Mouse (Mus musculus) liver, embryonic 14.5 days (tissue): ENCODE measurements around the gene Tacc2. TPM values are rescaled to one million over a fixed set of nuclear protein-coding genes. Genes with fewer than 3 reads are reported as not detected.

Experiments used
- ATAC-seq: fragments of 200-750 bp; cut with Nextera tagmentation; 2 replicates; pipeline ENCODE4 v1.8.0; 2017; ENCODE audit warnings: moderate number of reproducible peaks, mild to moderate bottlenecking, moderate library complexity; ENCODE audit not compliant: insufficient read depth
- DNase-seq, 3 experiments: peaks; one replicate each; pipeline ENCODE4 v3.0.0-alpha.2; 2012 to 2013; ENCODE audit warnings: low read depth in 3 of 3, low spot score in 3 of 3
- H3K27ac ChIP-seq: fragments of 300-500 bp; sonication (generic); 2 replicates; pipeline ENCODE4 v1.5.1; 2014; ENCODE audit warnings: moderate library complexity, mild to moderate bottlenecking, control low read depth, inconsistent platforms
- H3K27me3 ChIP-seq: fragments of 300-500 bp; sonication (generic); 2 replicates; pipeline ENCODE4 v1.6.1; 2014; ENCODE audit warnings: mild to moderate bottlenecking, low read length, moderate library complexity; ENCODE audit not compliant: control insufficient read depth, insufficient read depth
- H3K36me3 ChIP-seq: fragments of 300-500 bp; sonication (generic); replicated peaks from 2 replicates; pipeline ENCODE4 v1.6.1; 2014; ENCODE audit warnings: low read depth; ENCODE audit not compliant: control insufficient read depth, insufficient read depth
- H3K4me1 ChIP-seq, 2 experiments: fragments of 200-500 bp in 1 of 2; fragments of 300-500 bp in 1 of 2; sonication (generic) in 1 of 2; replicated peaks; 2 replicates each; pipeline ENCODE4 v1.6.1; 2012 to 2014; ENCODE audit warnings: antibody characterized with exemption in 1 of 2, inconsistent platforms in 1 of 2, low read length in 1 of 2; ENCODE audit not compliant: control insufficient read depth in 2 of 2, insufficient read depth in 2 of 2
- H3K4me2 ChIP-seq: fragments of 300-500 bp; sonication (generic); 2 replicates; pipeline ENCODE4 v1.6.1; 2014; ENCODE audit warnings: low read depth, mild to moderate bottlenecking, control low read depth, moderate library complexity
- H3K4me3 ChIP-seq, 2 experiments: fragments of 200-500 bp in 1 of 2; fragments of 300-500 bp in 1 of 2; sonication (generic) in 1 of 2; 2 replicates each; pipeline ENCODE4 v1.5.1; 2012 to 2014; ENCODE audit warnings: low read depth in 2 of 2, low read length in 2 of 2, mild to moderate bottlenecking in 2 of 2, control low read depth in 1 of 2, inconsistent platforms in 1 of 2, moderate library complexity in 1 of 2; ENCODE audit not compliant: insufficient read depth in 1 of 2
- H3K9ac ChIP-seq: fragments of 300-500 bp; sonication (generic); replicated peaks from 2 replicates; pipeline ENCODE4 v1.6.1; 2014; ENCODE audit warnings: mild to moderate bottlenecking, control low read depth, moderate library complexity
- H3K9me3 ChIP-seq: fragments of 300-500 bp; sonication (generic); 2 replicates; pipeline ENCODE4 v1.6.1; 2016; ENCODE audit warnings: low read length, mixed read lengths; ENCODE audit not compliant: control insufficient read depth
- CTCF ChIP-seq: IDR thresholded peaks from 2 replicates; pipeline ENCODE4 v1.5.1; 2016; ENCODE audit warnings: antibody characterized with exemption, low read depth, control low read depth
- EP300 ChIP-seq: IDR thresholded peaks from 2 replicates; pipeline ENCODE4 v1.6.1; 2016; ENCODE audit warnings: antibody characterized with exemption, low read depth
- WGBS: fragments of 180-500 bp; shearing (Covaris S2); extraction: QIAGEN DNeasy Blood & Tissue Kit; methylation state at CpG from one replicate; pipeline ENCODE4 v1.1.7; 2014; ENCODE audit not compliant: insufficient replicate concordance; 5-methylcytosine and 5-hydroxymethylcytosine counted together
- polyA plus RNA-seq, 2 experiments: library from polyadenylated mRNA; depleted of rRNA in 1 of 2; stranded (reverse) in 1 of 2; unstranded in 1 of 2; fragments of >200 nt; fragmentation: Nextera tagmentation in 1 of 2; extraction: Ambion mirVana in 1 of 2; gene quantifications; 2 replicates each; pipeline versions ENCODE4 v1.2.1 to v1.2.3; 2012 to 2014

Gene Tacc2
- polyA plus RNA-seq, 2 experiments = 2.0 to 2.4 TPM

- no peak for TF ChIP-seq CTCF
- TF ChIP-seq EP300 = no peak
- Histone ChIP-seq H3K4me2 (no peak overlapping the region), H3K27me3 (no peaks in the 10 kb centered on the region), H3K36me3 (no peaks in the 10 kb centered on the region), H3K9me3 (no peaks in the 10 kb centered on the region), H3K4me1 (peaks cover 0 to 8% of the 10 kb centered on the region in 2 experiments; a peak in 2 of 4 replicates), H3K27ac (no peak overlapping the region), H3K9ac (no peak overlapping the region), H3K4me3 (no peak overlapping the region)
- DNase-seq (no peak), ATAC-seq (no peak)
- WGBS = 54% methylated on average over 4 of the region's 4 CpGs
Measured at GRCm38 (mm10) chr7:130801811-130802210, 224.6 kb downstream of the Tacc2 start.

GRCm38 (mm10) chr7:130803251-130803825, 226.1 kb downstream of the Tacc2 start:
- ATAC-seq = no peak
- Histone ChIP-seq H3K27me3 (no peaks in the 10 kb centered on the region), H3K9me3 (no peaks in the 10 kb centered on the region), H3K36me3 (no peaks in the 10 kb centered on the region), H3K9ac (no peak overlapping the region), H3K4me3 (no peak overlapping the region), H3K27ac (no peak overlapping the region), H3K4me2 (no peak overlapping the region), H3K4me1 (peaks cover 0 to 8% of the 10 kb centered on the region in 2 experiments; a peak in 2 of 4 replicates)
- 78% methylated on average over 8 of the region's 8 CpGs for WGBS
- TF ChIP-seq EP300 (no peak), CTCF (no peak)
- no peak for DNase-seq

- DNase-seq = no peak
- Histone ChIP-seq H3K4me1 (peaks cover 0 to 2% of the 10 kb centered on the region in 2 experiments; a peak in 1 of 4 replicates), H3K36me3 (no peaks in the 10 kb centered on the region), H3K27ac (no peak overlapping the region), H3K4me3 (no peak overlapping the region), H3K9ac (no peak overlapping the region), H3K4me2 (no peak overlapping the region), H3K27me3 (no peaks in the 10 kb centered on the region), H3K9me3 (no peaks in the 10 kb centered on the region)
- TF ChIP-seq EP300 (no peak), CTCF (no peak)
- 71% methylated on average over 5 of the region's 5 CpGs for WGBS
- no peak for ATAC-seq
Measured at GRCm38 (mm10) chr7:130804991-130805390, 227.8 kb downstream of the Tacc2 start.

GRCm38 (mm10) chr7:130807749-130808148, 230.5 kb downstream of the Tacc2 start:
- TF ChIP-seq CTCF = no peak
- no peak for TF ChIP-seq EP300
- ATAC-seq = no peak
- WGBS = 48% methylated on average over 8 of the region's 8 CpGs
- H3K4me1 ChIP-seq = no peaks in the 10 kb centered on the region
- no peaks in the 10 kb centered on the region for H3K9me3 ChIP-seq
- no peak overlapping the region for H3K9ac ChIP-seq
- H3K36me3 ChIP-seq = no peaks in the 10 kb centered on the region
- H3K27me3 ChIP-seq = no peaks in the 10 kb centered on the region
- DNase-seq = no peak
- H3K4me2 ChIP-seq = no peak overlapping the region
- no peak overlapping the region for H3K4me3 ChIP-seq
- H3K27ac ChIP-seq = no peak overlapping the region

- Histone ChIP-seq H3K27ac (no peak overlapping the region), H3K9ac (no peak overlapping the region), H3K27me3 (no peaks in the 10 kb centered on the region), H3K4me1 (no peaks in the 10 kb centered on the region), H3K9me3 (no peaks in the 10 kb centered on the region), H3K4me2 (no peak overlapping the region), H3K36me3 (no peaks in the 10 kb centered on the region), H3K4me3 (no peak overlapping the region)
- DNase-seq (no peak), ATAC-seq (no peak)
- 34% methylated on average over 6 of the region's 6 CpGs for WGBS
- TF ChIP-seq CTCF (no peak), EP300 (no peak)
Measured at GRCm38 (mm10) chr7:130808694-130809093, 231.5 kb downstream of the Tacc2 start.
